Mouse (Mus musculus) T-helper 1 cell (primary cell): Measurements from ENCODE around the gene Spata31d1a.
"Not testable (repeated sequence)": the region's sequence is repeated elsewhere in the genome, so short reads cannot be mapped to it uniquely, and the experiment has no call there.

Experiments
- in situ Hi-C: fragments of 300-600 bp; cut with MboI, MseI; formaldehyde crosslinking; loops from one replicate; pipeline ENCODE4 v1.15.1; 2025; ENCODE audit warnings: high pct_unique_total_duplicates

Spata31d1a gene

GRCm38 (mm10) chr13:59710230-59710629 is at the start of gene Spata31d1a:
Gene Spata31d1a (minus strand): TSS chr13:59710330.
- in situ Hi-C loops, result no loop called here

- in situ Hi-C loops, result no loop called here
These were observed 46.8 kb upstream of the Spata31d1a start for GRCm38 (mm10) chr13:59756906-59757305.

GRCm38 (mm10) chr13:59750310-59750709 is 40.2 kb upstream of the Spata31d1a start:
- in situ Hi-C loops, result no loop called here

DNA sequence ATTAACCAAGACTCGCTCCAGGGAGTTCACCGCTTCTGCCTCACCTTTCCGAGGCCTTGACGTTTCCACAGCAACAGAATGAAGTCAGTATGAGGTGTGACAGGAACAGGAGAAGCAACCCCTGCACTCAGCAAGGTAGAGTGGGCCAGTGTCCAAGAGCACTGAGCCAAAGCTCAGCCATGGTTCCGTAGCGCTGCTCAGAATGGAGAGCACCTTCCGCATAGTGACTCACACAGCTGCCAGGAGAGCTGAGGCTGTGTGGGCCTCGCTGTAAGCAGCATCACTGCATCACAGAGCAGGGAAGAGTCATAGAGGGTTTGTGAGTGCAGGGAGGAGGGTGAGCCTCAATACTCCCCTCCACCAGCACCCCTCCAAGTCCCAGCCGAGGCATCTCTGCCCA is 36.6 kb upstream of the Spata31d1a start, which contains the start of gene 1700014D04Rik:
Gene 1700014D04Rik, minus strand, starts transcription at position 42 of the 400 bp plus-strand sequence.
- in situ Hi-C loops, result no loop called here

DNA sequence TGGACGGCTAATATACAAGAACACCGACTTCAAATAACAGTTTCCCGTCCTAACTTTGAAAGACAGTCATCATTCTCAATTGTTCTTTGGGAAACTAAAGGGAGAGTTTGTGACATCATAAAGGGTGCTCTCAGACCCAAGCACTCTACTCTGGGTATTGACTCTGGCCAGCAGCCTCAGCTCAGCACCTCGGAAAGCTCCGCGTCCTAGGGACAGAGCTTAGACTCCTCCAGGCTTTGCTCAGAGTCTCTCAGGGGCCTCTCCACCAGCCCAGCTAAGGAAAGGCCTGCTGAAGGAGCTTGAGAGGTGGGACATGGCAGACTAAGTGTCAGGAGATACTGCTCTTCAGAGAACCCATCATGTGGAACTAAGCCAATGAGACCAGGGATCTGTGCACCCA is 36.0 kb upstream of the Spata31d1a start:
- in situ Hi-C loops, result no loop called here

GRCm38 (mm10) chr13:59745462-59745861 is 35.3 kb upstream of the Spata31d1a start:
- in situ Hi-C loops, result no loop called here

DNA sequence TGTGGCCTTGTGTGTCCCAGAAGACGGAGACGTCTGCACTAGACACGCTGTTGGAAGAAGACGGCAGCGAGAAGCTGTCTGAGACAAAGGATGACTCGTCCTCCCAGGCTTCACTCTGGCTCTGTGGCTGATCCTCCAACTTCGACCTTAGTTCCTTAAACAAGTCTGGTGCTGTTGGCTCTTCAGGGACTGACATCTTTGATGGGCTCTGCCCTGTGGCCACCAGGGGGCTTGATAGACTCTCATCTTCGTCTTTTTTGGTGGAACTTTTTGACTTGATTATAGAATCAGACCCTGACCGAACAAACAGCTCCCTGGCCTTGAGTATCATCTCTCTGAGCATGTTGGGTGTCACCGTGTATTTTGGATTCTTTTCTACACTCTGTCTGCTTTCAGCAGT is 31.6 kb upstream of the Spata31d1a start:
- in situ Hi-C loops, result no loop called here

DNA sequence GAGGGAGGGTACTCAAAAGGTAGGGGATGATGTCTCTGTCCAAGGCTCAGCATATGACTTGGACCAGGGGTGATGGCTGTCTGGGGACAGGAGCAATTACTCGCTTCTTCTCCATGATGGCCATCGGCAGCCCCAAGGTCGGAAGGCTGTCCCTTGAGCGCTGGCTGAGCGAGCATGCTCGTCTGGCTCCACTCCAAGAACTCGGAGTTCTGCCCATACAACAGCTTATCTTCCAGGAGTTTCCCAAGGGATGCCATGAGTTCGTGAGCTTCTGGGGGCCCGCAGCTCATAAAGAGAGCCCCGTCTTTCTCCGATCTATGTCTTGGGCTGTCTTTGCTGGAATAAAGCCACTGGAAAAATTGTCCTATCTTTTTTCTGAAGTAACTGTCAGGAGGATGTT is 31.0 kb upstream of the Spata31d1a start:
- in situ Hi-C loops, result no loop called here

GRCm38 (mm10) chr13:59739397-59739796 is 29.3 kb upstream of the Spata31d1a start:
- in situ Hi-C loops, result no loop called here

GRCm38 (mm10) chr13:59738455-59738854 is 28.3 kb upstream of the Spata31d1a start:
- in situ Hi-C loops, result no loop called here

GRCm38 (mm10) chr13:59735190-59735589 is 25.1 kb upstream of the Spata31d1a start:
- in situ Hi-C loops, result no loop called here

DNA sequence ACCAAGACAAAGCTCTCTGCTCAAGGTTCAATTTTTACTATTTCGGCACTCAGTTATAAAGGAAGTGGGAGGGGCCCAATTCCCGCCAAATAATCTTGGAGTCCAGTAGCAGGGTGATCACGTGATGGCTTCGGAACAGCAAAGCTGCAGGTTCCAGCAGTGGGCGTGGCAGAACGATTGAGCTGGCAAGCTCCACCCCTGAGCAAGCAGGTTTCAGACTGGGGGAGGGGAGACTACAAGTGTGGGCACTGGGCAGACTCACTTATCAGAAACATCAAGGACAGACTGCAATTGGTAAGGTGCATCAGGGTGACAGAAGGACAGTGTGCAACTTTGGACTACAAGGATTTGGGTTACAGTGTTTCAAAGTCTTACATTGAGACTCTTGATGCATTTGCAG is 24.2 kb upstream of the Spata31d1a start:
- in situ Hi-C loops, result not testable (repeated sequence)

- in situ Hi-C loops, result no loop called here
These were observed 23.8 kb upstream of the Spata31d1a start for GRCm38 (mm10) chr13:59733936-59734335.

DNA sequence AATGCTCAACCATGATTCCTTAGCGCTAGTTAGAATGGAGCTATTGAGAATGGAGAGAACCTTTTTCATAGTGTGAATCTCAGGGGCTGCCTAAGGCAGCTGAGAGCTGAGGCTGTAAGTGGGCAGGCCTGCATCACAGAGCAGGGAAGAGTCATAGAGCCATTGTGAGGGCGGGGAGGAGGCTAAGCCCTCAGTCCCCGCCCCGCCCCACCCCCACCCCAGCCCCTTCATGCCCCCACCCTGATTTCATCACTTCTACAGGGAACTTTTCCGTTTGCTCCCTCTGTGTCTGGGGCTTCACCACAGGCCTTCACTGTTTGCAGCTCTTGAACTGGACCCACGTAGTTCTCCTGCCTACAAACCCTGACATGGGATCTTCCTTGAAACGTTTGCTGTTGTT is 21.5 kb upstream of the Spata31d1a start, which contains the start of gene Spata31d1d:
Gene Spata31d1d, minus strand, starts transcription at position 101 of the 400 bp plus-strand sequence.
- in situ Hi-C loops, result no loop called here

DNA sequence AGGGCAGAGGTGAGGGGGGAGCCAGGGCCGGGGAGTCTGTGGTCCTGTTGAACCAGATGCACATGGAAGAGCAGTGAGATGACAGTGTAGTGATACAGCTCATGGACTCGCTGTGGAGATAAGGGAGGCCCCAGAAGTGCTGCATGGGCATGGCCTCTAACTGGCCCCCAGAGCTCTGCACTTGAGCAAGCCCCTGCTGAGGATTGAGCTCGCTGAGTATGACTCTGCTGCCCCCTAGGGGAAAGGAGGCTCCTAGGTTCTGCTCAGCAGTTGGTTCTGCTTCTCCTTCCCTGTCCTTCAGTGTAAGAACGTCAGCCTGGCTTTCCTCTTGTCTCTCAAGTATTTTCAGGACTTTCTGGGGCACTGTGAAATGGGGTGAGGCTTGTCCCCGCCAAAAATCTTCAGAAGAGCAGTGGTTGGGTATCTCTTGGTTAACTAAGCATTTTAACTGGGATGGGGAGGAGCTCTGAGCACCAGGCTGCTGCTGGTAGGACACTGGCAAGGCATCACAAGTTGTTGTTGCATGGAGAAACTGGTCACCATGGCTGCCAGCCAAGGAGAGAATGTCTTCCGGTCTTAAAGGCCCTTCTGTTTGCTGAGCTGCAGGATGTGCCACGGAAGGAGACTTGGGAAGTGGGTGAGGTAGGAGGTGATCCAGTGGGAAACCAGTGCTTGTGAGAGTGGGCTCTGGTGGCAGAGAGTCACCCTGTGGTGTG is 18.4 kb upstream of the Spata31d1a start:
- in situ Hi-C loops, result loop anchor here (5.0 to 10.0 kb wide), 2 partner anchors 151 to 294 kb away; no protein-coding TSS in a partner anchor

DNA sequence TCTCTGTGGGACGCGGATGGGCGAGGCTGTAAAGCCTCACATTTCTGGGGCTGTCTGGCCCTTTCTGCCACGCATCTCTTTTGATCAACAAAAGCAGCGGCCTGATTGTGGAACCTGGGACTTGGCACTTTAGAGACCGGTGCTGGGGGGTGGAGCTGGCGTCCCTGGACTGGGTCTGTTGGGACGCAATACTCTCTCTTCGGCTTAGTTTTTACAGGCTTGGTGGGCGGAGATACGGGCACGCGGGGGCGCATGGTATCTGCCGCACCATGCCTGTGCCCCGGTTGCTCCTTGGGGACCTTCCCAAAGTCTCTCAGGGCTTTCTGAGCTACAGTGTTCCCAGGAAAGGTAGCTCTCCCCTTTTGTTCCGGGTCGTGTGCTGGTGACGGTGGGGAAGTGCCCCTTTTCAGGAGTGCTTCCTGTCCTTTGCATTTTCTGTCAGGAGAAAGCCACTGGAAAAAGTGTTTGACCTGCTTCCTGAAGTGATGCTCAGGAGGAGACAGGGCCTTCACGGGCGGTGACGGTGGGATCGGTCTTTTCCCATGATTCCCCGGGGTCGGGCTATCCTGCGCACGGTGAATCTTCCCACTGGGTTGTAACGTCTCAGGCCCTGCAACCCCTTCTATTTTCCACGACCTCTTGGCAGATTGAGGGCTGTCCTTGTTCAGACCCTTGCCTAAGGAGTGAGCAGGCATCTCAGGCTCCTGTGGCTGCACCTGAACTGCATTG is 16.2 kb upstream of the Spata31d1a start:
- in situ Hi-C loops, result loop anchor here (5.0 to 10.0 kb wide), 2 partner anchors 149 to 292 kb away; no protein-coding TSS in a partner anchor

- in situ Hi-C loops, result loop anchor here (10.0 kb wide), 1 partner anchor 287 kb away; no protein-coding TSS in a partner anchor
These were observed 12.0 kb upstream of the Spata31d1a start for GRCm38 (mm10) chr13:59722089-59722488.

DNA sequence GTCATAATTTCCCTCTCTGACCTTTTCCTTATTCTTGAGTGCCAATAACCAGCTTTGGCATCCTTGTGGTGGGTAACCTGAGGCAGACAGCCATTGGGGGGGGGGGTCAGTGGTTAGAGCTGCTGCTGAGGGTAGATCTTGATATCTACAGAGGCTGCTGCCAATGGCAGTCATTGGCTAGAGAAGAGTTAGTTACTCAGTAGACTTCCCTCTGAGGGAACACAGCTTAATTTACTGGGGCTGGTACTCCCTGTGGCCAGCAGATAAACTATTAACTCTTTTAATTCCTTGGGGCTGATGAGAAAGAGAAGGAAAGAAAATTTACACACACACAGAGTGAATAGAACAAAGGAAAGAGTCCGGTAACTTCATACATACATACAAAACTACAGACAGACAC is 9.3 kb upstream of the Spata31d1a start:
- in situ Hi-C loops, result no loop called here

- in situ Hi-C loops, result not testable (repeated sequence)
These were observed 8.8 kb upstream of the Spata31d1a start for GRCm38 (mm10) chr13:59718857-59719440.

- in situ Hi-C loops, result no loop called here
These were observed 3.6 kb upstream of the Spata31d1a start for GRCm38 (mm10) chr13:59713710-59714109.

- in situ Hi-C loops, result not testable (repeated sequence)
These were observed 1.9 kb upstream of the Spata31d1a start, which contains the start of gene Spata31d1b for GRCm38 (mm10) chr13:59711984-59712383. Gene Spata31d1b (plus strand): TSS chr13:59712284.

DNA sequence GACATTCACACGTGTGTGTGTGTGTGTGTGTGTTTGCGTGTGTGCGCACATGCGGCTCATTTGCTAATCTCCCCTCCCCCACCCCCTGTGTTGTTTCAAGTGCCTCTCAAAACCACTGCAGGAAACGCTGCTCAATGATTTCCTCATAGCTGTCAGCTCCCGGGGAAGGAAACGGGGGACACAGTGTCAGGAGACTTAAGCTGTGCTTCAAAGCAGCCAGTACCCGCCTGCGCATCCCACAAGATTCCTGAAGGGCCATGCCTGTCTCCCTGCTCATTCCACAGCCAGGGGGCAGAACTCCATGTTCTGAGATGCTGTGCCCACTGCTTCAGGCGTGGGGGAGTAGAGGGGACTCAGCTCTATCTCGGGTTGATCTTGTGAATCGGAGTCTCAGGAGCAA is 5.6 kb downstream of the Spata31d1a start:
- in situ Hi-C loops, result no loop called here
